Comparison of ENCODE assay signal across 10 mouse cellular contexts in genomic region chr7:89998624-89999006, GRCm38 (mm10). TPM values are rescaled to one million over a fixed set of nuclear protein-coding genes. Genes with fewer than 3 reads are reported as not detected.
DNase-seq lines count a peak whose midpoint lies in the region; ATAC-seq and TF ChIP-seq lines count a peak whose summit lies in the region.
"Had no signal": no experiment of that assay in that cellular context is flagged by ENCODE, and none has a peak within 500 bp of the region (broad histone marks: within the 10 kb centered on the region; RNA-seq: fewer than 3 reads in every experiment).

No protein-coding gene starts in this region.

- DNase-seq in cerebellum, adult 9-10 months = peak; percentile 49
- no peak for DNase-seq in cerebellum, postnatal 4 days (ENCODE audit: low spot score in 2 of 2)
- DNase-seq in lung, postnatal 25 days (ENCODE audit: low spot score) = peak; percentile 15
- no peak for DNase-seq in lung, postnatal 14 days
- peak; percentile 34 for DNase-seq in hindbrain, postnatal 0 days (ENCODE audit: low spot score)
- no peak for DNase-seq in adrenal gland, postnatal 4 days (ENCODE audit: low spot score in 2 of 2)
- no peak for DNase-seq in spleen, postnatal 10 days (ENCODE audit: low spot score in 2 of 2)
- DNase-seq: lung, adult 2 months had no signal

- no peak overlapping the region for H3K27ac ChIP-seq in hindbrain, postnatal 0 days
- no peak overlapping the region for H3K27ac ChIP-seq in neural tube, embryonic 15.5 days (replicated peaks)
- H3K27ac ChIP-seq: heart, embryonic 13.5 days had no signal

- H3K36me3 ChIP-seq in hindbrain, postnatal 0 days (ENCODE audit: insufficient read depth, low read length) = no peaks in the 10 kb centered on the region
- no peaks in the 10 kb centered on the region for H3K36me3 ChIP-seq in neural tube, embryonic 15.5 days
- H3K36me3 ChIP-seq: heart, embryonic 13.5 days had no signal

- H3K4me1 ChIP-seq in hindbrain, postnatal 0 days (ENCODE audit: insufficient read depth, low read length) = peaks cover 3% of the 10 kb centered on the region
- peaks cover 5% of the 10 kb centered on the region; the same call in 1 of the 2 replicates for H3K4me1 ChIP-seq in neural tube, embryonic 15.5 days

- H3K4me3 ChIP-seq in hindbrain, postnatal 0 days (ENCODE audit: low read length) = no peak overlapping the region
- H3K4me3 ChIP-seq in neural tube, embryonic 15.5 days (replicated peaks) = no peak overlapping the region
- H3K4me3 ChIP-seq: heart, embryonic 13.5 days had no signal

- H3K27me3 ChIP-seq in hindbrain, postnatal 0 days (ENCODE audit: insufficient read depth, low read length) = no peaks in the 10 kb centered on the region
- no peaks in the 10 kb centered on the region for H3K27me3 ChIP-seq in neural tube, embryonic 15.5 days (replicated peaks)
- H3K27me3 ChIP-seq: heart, embryonic 13.5 days had no signal

- no peak overlapping the region for H3K9ac ChIP-seq in hindbrain, postnatal 0 days (replicated peaks; ENCODE audit: low read length)
- H3K9ac ChIP-seq in neural tube, embryonic 15.5 days (replicated peaks) = no peak overlapping the region
- H3K9ac ChIP-seq: heart, embryonic 13.5 days had no signal

- ATAC-seq in hindbrain, postnatal 0 days = peak; percentile 63; the same call in 1 of the 2 replicates
- ATAC-seq in neural tube, embryonic 15.5 days (ENCODE audit: low FRiP score) = peak; percentile 81; the same call in 1 of the 2 replicates

- TF ChIP-seq CTCF in hindbrain, postnatal 0 days (IDR thresholded peaks at IDR 0.05; ENCODE audit: low read depth) = peak; percentile 58

- no peaks in the 10 kb centered on the region for H3K9me3 ChIP-seq in hindbrain, postnatal 0 days (ENCODE audit: low read length)
- H3K9me3 ChIP-seq in neural tube, embryonic 15.5 days (replicated peaks) = no peaks in the 10 kb centered on the region
- H3K9me3 ChIP-seq: heart, embryonic 13.5 days had no signal

- 85% methylated on average over 2 of the region's 2 CpGs for WGBS in hindbrain, postnatal 0 days
- WGBS in neural tube, embryonic 15.5 days = 86% methylated on average over 2 of the region's 2 CpGs

- H3K4me2 ChIP-seq in hindbrain, postnatal 0 days (ENCODE audit: low read depth, low read length) = peak overlapping the region; percentile 43
- peak overlapping the region; percentile 50 for H3K4me2 ChIP-seq in neural tube, embryonic 15.5 days

RNA-seq across cellular contexts. Expression of gene Eed, which starts 17.8 kb away (rescaled TPM):
- 9.5 and 21.9 TPM in 2 replicates for total RNA-seq in hindbrain, postnatal 0 days (2014; rRNA removed)
- 20.6 and 23.2 TPM in 2 replicates for polyA plus RNA-seq in hindbrain, postnatal 0 days (2015; fragmentation: Nextera tagmentation; extraction: Ambion mirVana)
- polyA plus RNA-seq in neural tube, embryonic 15.5 days (2015; fragmentation: Nextera tagmentation; extraction: Ambion mirVana) = 27.5 and 37.3 TPM in 2 replicates
- 10 to 100 TPM; 69.7 to 77.9 TPM for total RNA-seq in adrenal gland, postnatal 4 days (2021)

RNA-seq across cellular contexts. Expression of gene Hikeshi, which starts 57.6 kb away (rescaled TPM):
- 53.0 and 64.4 TPM in 2 replicates for total RNA-seq in hindbrain, postnatal 0 days (2014; rRNA removed)
- 139 and 144 TPM in 2 replicates for polyA plus RNA-seq in hindbrain, postnatal 0 days (2015; fragmentation: Nextera tagmentation; extraction: Ambion mirVana)
- polyA plus RNA-seq in neural tube, embryonic 15.5 days (2015; fragmentation: Nextera tagmentation; extraction: Ambion mirVana) = 135 and 139 TPM in 2 replicates
- total RNA-seq in adrenal gland, postnatal 4 days (2021) = 10 to 100 TPM; 59.3 to 61.1 TPM

Comparison
In these comparisons a context has a peak if more than half of its experiments do, and no peak if none do; other contexts are left out.
1. DNase-seq: peak in cerebellum, adult 9-10 months (single experiment), lung, postnatal 25 days (single experiment) and hindbrain, postnatal 0 days (single experiment); none in cerebellum, postnatal 4 days (0 of 2), lung, postnatal 14 days (single experiment), adrenal gland, postnatal 4 days (0 of 2) and spleen, postnatal 10 days (0 of 2).